Mouse (Mus musculus): Measurements from ENCODE around the gene Gm28308. TPM values are rescaled to one million over a fixed set of nuclear protein-coding genes. Genes with fewer than 3 reads are reported as not detected.

Gm28308 gene
- total RNA-seq, 2 experiments from 2014 or later = not detected

GRCm38 (mm10) chr6:52232984-52233545 lies 19.9 kb upstream of the Gm28308 start:
- intact Hi-C loops (cut with DNase I) = no loop called here
- no peak for DNase-seq

GRCm38 (mm10) chr6:52232568-52232965 lies 19.4 kb upstream of the Gm28308 start:
- intact Hi-C loops (cut with DNase I) = no loop called here
- DNase-seq = no peak

GRCm38 (mm10) chr6:52231885-52232567 lies 18.9 kb upstream of the Gm28308 start:
- intact Hi-C loops (cut with DNase I) = no loop called here
- no peak for DNase-seq

- no peak for DNase-seq
- intact Hi-C loops (cut with DNase I) = no loop called here
These were observed 17.5 kb upstream of the Gm28308 start, which contains the start of gene Hoxa9 for GRCm38 (mm10) chr6:52230516-52231165. Hoxa9 (minus strand) TSS chr6:52231089.

DNA sequence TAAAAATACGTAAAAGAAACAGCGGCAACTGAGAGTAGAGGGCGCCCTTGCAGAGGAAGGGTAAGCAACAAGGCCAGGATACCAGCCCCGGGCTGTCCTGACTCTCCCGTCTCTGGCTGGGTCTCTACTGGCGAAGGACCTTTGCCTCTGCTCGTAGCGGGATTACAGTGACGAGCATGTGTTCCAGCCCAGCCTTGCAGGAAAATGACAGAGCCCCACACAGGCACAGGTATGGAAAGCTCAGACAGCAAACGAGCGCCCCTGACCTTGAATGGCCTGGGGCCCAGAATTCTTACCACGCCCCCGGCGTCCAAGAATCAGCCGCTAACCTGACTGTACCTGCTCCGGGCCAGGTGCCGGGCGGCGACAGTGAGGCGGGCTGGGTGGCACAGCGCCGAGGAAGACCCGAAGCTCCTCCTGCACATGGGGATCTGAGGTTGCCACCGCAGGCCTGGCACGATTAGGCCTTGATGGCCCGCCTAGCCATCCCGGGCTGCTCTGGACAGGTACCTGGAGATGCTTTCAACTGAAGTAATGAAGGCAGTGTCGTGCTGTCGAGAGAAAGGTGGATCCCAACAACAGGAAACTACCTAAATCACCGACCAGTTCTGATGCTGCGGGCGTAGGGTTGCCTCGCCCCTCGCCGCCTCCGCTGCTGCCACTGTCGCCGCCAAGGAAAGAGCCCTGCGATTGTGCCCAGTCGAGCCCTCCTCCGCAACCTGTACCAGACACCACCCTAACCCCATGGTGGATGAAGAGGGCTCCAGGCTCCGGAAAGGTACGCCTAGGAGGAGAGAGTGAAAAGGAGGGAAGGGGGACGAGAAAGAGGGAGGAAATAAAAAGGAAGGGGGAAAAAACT lies 16.6 kb upstream of the Gm28308 start:
- no peak for DNase-seq
- intact Hi-C loops (cut with DNase I) = no loop called here

- intact Hi-C loops (cut with DNase I) = no loop called here
- no peak for DNase-seq
These were observed 15.6 kb upstream of the Gm28308 start for GRCm38 (mm10) chr6:52228475-52229465.

DNA sequence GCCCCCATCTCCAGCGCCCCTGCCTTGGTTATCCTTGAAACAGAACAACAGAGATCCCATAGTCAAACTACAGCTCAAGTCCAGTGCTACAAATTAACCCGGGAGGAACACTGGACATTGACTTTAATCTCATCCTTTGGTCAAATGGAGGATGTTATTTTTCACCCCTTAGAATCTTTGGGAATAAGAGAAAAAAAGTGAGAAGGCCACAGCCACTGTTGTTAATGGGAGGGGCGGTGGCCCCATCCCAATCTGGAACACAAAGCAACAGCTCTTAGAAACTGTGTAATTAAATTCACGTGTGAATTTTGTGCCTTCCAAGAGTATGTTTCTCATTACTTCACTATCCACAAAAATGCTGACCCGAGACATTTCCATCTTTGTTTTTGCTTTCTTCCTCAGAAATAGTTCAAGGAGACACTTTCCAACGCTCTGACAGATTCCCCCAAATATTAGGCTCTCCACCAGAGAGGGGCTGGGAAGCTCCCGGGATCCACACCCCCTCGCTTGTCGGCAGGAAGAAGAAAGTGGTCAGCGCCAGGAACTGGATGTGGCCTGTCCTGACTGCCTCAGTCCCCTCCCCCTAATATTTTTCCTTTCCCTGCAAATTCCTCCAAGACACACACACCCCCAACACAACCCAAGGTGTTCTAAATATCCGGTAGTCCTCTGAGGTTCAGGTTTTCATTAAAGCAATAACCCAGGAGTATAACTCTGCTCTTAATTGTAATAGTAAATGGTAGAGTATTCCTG lies 14.5 kb upstream of the Gm28308 start:
- intact Hi-C loops (cut with DNase I) = no loop called here
- DNase-seq = no peak

DNA sequence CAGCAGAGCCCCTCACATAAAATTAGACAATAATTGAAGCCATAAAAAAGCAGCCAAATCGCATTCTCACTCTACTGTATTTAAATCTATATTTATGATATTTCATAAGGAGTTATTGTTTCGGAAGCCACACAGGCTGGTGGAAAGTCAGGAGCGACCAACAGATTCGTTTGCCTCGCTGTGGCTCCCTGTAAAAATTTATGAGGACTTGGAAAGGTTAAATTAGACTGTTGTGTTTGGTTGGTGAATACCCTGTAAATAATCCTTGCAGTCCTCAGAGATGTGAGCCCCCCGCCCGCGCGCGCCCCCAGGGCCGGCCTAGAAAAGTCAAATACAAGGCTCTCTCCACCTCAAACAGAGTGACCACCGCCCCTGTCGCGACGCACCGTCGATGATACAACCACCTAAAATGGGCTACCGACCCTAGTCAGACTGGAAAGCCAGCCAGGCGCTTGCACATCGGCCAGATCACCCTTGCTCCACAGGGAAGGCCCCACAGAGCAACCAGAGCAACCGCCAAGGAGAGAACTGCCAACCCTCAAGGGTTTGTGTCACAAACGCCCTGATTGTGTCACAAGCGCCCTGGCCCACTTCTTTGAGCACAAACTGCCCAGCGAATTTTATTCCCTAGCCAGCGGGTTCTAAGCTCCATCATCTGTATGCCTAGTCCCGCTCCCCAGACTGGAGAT lies 13.6 kb upstream of the Gm28308 start:
- no peak for DNase-seq
- intact Hi-C loops (cut with DNase I) = no loop called here

DNA sequence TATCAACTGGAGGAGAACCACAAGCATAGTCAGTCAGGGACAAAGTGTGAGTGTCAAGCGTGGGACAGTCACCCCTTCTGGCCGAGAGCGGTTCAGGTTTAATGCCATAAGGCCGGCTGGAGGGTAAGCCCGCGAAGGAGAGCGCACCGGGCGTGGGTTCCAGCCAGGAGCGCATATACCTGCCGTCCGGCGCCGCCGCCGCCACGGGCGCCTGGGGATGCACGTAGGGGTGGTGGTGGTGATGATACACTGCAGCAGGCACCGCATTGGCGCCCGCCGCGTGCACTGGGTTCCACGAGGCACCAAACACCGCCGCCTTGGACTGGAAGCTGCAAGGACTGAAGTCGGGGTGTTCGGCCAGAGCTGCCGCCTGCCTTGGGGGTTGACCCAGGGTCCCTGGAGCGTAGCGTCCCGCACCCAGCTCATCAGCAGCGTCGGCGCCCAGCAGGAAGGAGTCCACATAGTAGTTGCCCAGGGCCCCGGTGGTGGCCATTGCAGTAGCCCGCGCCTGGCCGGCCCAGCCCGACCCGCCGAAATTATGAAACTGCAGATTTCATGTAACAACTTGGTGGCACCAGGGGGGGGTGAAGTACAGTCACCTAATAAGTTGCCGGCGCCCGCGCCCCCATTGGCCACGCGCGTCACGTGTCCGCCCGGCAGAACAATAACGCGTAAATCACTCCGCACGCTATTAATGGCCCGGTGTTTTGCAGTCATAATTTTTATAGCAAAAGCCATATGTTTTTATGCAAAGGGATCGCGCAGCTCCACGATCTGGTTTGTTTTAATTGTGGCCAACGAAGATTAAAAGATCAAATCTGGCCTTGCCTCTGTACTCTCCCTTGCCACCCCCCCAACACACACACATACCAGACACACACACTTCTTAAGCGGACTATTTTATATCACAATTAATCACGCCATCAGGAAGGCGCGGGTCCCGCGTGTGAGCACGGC lies 12.8 kb upstream of the Gm28308 start:
- DNase-seq = no peak
- intact Hi-C loops (cut with DNase I) = no loop called here

DNA sequence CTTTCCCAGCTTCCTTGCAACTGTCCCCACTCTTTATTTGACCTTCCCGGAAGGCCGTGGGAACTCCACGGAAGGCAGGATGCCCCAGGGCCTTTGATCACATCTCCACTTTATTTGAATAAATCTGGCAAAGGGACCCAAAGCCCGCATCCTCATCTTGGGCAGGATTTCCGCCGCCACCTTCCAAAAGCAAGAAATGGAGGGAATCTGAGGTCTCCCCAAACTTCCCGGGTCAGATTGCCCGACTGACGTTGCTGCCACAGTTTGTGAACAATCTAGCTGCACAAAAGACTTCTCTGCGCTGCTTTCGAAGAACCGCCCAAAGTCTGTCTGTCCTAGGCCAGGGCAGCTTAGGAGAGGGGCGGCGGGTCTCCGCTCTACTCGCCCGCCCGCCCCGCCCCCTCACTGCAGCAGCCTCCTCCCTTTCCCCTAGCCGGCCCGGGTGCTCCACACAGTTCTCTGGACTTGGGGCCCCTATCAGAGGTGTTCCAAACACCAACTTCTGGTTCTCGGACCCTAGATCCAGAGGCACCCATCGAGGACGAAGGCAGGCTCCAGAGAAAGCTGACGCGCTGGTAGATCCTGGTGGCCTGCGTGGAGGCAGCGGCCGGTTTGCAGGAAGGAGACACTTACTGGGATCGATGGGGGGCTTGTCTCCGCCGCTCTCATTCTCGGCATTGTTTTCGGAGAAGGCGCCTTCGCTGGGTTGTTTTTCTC lies 11.9 kb upstream of the Gm28308 start:
- intact Hi-C loops (cut with DNase I) = loop anchor here (5.0 kb wide), 2 partner anchors 643 to 1053 kb away; no protein-coding TSS in a partner anchor
- DNase-seq = no peak

GRCm38 (mm10) chr6:52223939-52224760 lies 11.0 kb upstream of the Gm28308 start:
- no peak for DNase-seq
- intact Hi-C loops (cut with DNase I) = loop anchor here (5.0 kb wide), 2 partner anchors 642 to 1052 kb away; no protein-coding TSS in a partner anchor

- intact Hi-C loops (cut with DNase I) = loop anchor here (5.0 kb wide), 2 partner anchors 640 to 1050 kb away; no protein-coding TSS in a partner anchor
- no peak for DNase-seq
These were observed 9.6 kb upstream of the Gm28308 start for GRCm38 (mm10) chr6:52222729-52223128.

DNA sequence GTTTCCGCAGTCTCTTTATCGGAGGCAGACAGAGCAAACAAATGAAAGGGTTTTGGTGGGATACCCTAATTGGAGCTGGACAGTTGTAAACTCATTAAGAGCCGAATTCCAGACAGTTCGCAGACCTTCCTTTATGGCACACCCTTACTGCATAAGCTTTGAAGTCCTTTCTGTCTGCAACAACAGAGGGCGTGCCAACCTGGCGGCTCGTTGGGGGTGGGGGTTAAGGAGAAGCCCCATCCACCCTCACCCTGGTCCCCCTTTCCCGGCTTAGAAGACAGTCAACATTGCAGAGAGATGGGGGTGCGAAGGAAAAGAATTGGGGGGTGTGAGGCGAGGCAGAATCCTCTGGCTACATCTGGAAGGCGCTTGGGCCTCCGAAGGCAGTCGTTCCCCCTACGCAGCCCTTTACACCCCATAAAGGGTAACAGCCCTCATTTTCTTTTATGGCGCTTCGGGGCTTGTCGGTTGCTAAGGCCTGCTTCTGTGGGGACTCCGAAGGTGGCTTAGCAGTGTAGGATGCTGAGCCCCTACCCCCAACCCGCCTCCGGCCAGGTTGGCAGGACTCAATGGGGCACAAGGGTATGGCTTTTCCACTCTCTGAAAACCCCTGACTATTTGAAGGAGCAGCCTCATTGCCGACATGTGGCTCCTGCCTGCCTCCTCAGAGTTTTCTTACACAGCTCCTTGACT lies 9.0 kb upstream of the Gm28308 start:
- peak; percentile 0 for DNase-seq
- intact Hi-C loops (cut with DNase I) = loop anchor here (5.0 kb wide), 2 partner anchors 640 to 1050 kb away; no protein-coding TSS in a partner anchor

DNA sequence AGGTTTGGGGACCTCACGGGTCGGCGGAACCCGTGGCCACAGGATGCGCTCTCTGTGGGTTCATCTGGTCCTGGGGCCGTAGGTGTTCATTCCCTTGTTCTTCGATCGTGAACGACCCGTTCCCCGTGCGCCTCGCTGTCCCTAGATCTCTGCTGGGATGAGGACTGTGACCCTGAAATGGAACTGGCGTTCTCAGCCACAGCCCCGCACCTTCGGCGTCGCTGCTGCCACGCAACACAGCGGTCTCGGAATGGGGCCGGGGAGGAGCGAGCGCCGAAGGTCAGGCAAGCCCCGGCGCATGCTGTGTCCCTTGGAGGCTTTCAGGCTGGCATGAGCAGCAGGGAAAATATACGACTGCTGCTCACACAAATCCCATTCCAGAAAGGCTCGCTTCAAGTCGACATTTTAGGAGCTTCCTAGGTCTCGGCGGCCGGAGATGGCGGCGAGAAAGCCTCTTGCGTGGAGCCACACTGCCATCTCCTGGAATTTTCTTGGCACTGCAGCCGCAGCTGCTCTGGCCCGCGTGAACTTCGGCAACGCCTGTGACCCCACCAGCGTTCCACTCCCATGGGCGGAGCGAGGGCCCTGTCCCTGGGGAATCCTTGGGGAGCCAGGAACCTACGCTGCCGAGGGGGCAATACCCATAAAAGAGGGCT lies 8.3 kb upstream of the Gm28308 start, which contains the start of gene Hoxa7:
TSS of gene Hoxa7 (minus strand) at position 518 of the 656 bp plus-strand sequence.
- DNase-seq = peak; percentile 83
- intact Hi-C loops (cut with DNase I) = loop anchor here (5.0 kb wide), 2 partner anchors 639 to 1049 kb away; no protein-coding TSS in a partner anchor
